Mouse (Mus musculus) lung, postnatal 25 days (tissue): Measurements from ENCODE around the gene Rufy3.

ENCODE experiments used
- DNase-seq: peaks from one replicate; pipeline ENCODE4 v3.0.0; 2022; ENCODE audit warnings: low spot score

Rufy3 gene

GRCm38 (mm10) chr5:88575506-88576338 lies 10.9 kb downstream of the Rufy3 start:
- DNase-seq: peak; percentile 53

- no peak for DNase-seq
Measured at GRCm38 (mm10) chr5:88580681-88581080, 15.8 kb downstream of the Rufy3 start.

GRCm38 (mm10) chr5:88581343-88581742 lies 16.5 kb downstream of the Rufy3 start:
- DNase-seq: no peak

- no peak for DNase-seq
Measured at GRCm38 (mm10) chr5:88583271-88584031, 18.6 kb downstream of the Rufy3 start.

- DNase-seq: no peak
Measured at GRCm38 (mm10) chr5:88584061-88584460, 19.2 kb downstream of the Rufy3 start.

- no peak for DNase-seq
Measured at GRCm38 (mm10) chr5:88586407-88587174, 21.8 kb downstream of the Rufy3 start.

- DNase-seq: peak; percentile 32
Measured at GRCm38 (mm10) chr5:88587211-88587934, 22.5 kb downstream of the Rufy3 start.

GRCm38 (mm10) chr5:88588481-88588880 lies 23.6 kb downstream of the Rufy3 start:
- DNase-seq: no peak

- no peak for DNase-seq
Measured at GRCm38 (mm10) chr5:88593421-88594172, 28.8 kb downstream of the Rufy3 start.

GRCm38 (mm10) chr5:88594173-88594569 lies 29.3 kb downstream of the Rufy3 start:
- no peak for DNase-seq

- DNase-seq: peak; percentile 37
Measured at GRCm38 (mm10) chr5:88595537-88596455, 31.0 kb downstream of the Rufy3 start.

GRCm38 (mm10) chr5:88598961-88599360 lies 34.1 kb downstream of the Rufy3 start:
- DNase-seq: no peak

GRCm38 (mm10) chr5:88602030-88602429 lies 37.2 kb downstream of the Rufy3 start:
- DNase-seq: no peak

- no peak for DNase-seq
Measured at GRCm38 (mm10) chr5:88602713-88603112, 37.9 kb downstream of the Rufy3 start.

- no peak for DNase-seq
Measured at GRCm38 (mm10) chr5:88604046-88604445, 39.2 kb downstream of the Rufy3 start.

- no peak for DNase-seq
Measured at GRCm38 (mm10) chr5:88604641-88605358, 40.0 kb downstream of the Rufy3 start.

GRCm38 (mm10) chr5:88614129-88614528 lies 49.3 kb downstream of the Rufy3 start:
- DNase-seq: no peak

- DNase-seq: no peak
Measured at GRCm38 (mm10) chr5:88616988-88617387, 52.1 kb downstream of the Rufy3 start.

GRCm38 (mm10) chr5:88627545-88627944 lies 62.7 kb downstream of the Rufy3 start:
- no peak for DNase-seq
